Mouse (Mus musculus) liver, embryonic 14.5 days (tissue): Measurements from ENCODE around the gene Pip4k2c. TPM values are rescaled to one million over a fixed set of nuclear protein-coding genes. Genes with fewer than 3 reads are reported as not detected.

Source experiments
- ATAC-seq: fragments of 200-750 bp; cut with Nextera tagmentation; 2 replicates; pipeline ENCODE4 v1.8.0; 2017; ENCODE audit warnings: moderate number of reproducible peaks, mild to moderate bottlenecking, moderate library complexity; ENCODE audit not compliant: insufficient read depth
- DNase-seq, 3 experiments: peaks; one replicate each; pipeline ENCODE4 v3.0.0-alpha.2; 2012 to 2013; ENCODE audit warnings: low read depth in 3 of 3, low spot score in 3 of 3
- H3K27ac ChIP-seq: fragments of 300-500 bp; sonication (generic); 2 replicates; pipeline ENCODE4 v1.5.1; 2014; ENCODE audit warnings: moderate library complexity, mild to moderate bottlenecking, control low read depth, inconsistent platforms
- H3K27me3 ChIP-seq: fragments of 300-500 bp; sonication (generic); 2 replicates; pipeline ENCODE4 v1.6.1; 2014; ENCODE audit warnings: mild to moderate bottlenecking, low read length, moderate library complexity; ENCODE audit not compliant: control insufficient read depth, insufficient read depth
- H3K36me3 ChIP-seq: fragments of 300-500 bp; sonication (generic); replicated peaks from 2 replicates; pipeline ENCODE4 v1.6.1; 2014; ENCODE audit warnings: low read depth; ENCODE audit not compliant: control insufficient read depth, insufficient read depth
- H3K4me1 ChIP-seq, 2 experiments: fragments of 200-500 bp in 1 of 2; fragments of 300-500 bp in 1 of 2; sonication (generic) in 1 of 2; replicated peaks; 2 replicates each; pipeline ENCODE4 v1.6.1; 2012 to 2014; ENCODE audit warnings: antibody characterized with exemption in 1 of 2, inconsistent platforms in 1 of 2, low read length in 1 of 2; ENCODE audit not compliant: control insufficient read depth in 2 of 2, insufficient read depth in 2 of 2
- H3K4me2 ChIP-seq: fragments of 300-500 bp; sonication (generic); 2 replicates; pipeline ENCODE4 v1.6.1; 2014; ENCODE audit warnings: low read depth, mild to moderate bottlenecking, control low read depth, moderate library complexity
- H3K4me3 ChIP-seq, 2 experiments: fragments of 200-500 bp in 1 of 2; fragments of 300-500 bp in 1 of 2; sonication (generic) in 1 of 2; 2 replicates each; pipeline ENCODE4 v1.5.1; 2012 to 2014; ENCODE audit warnings: low read depth in 2 of 2, low read length in 2 of 2, mild to moderate bottlenecking in 2 of 2, control low read depth in 1 of 2, inconsistent platforms in 1 of 2, moderate library complexity in 1 of 2; ENCODE audit not compliant: insufficient read depth in 1 of 2
- H3K9ac ChIP-seq: fragments of 300-500 bp; sonication (generic); replicated peaks from 2 replicates; pipeline ENCODE4 v1.6.1; 2014; ENCODE audit warnings: mild to moderate bottlenecking, control low read depth, moderate library complexity
- H3K9me3 ChIP-seq: fragments of 300-500 bp; sonication (generic); 2 replicates; pipeline ENCODE4 v1.6.1; 2016; ENCODE audit warnings: low read length, mixed read lengths; ENCODE audit not compliant: control insufficient read depth
- CTCF ChIP-seq: IDR thresholded peaks from 2 replicates; pipeline ENCODE4 v1.5.1; 2016; ENCODE audit warnings: antibody characterized with exemption, low read depth, control low read depth
- EP300 ChIP-seq: IDR thresholded peaks from 2 replicates; pipeline ENCODE4 v1.6.1; 2016; ENCODE audit warnings: antibody characterized with exemption, low read depth
- WGBS: fragments of 180-500 bp; shearing (Covaris S2); extraction: QIAGEN DNeasy Blood & Tissue Kit; methylation state at CpG from one replicate; pipeline ENCODE4 v1.1.7; 2014; ENCODE audit not compliant: insufficient replicate concordance; 5-methylcytosine and 5-hydroxymethylcytosine counted together
- polyA plus RNA-seq, 2 experiments: library from polyadenylated mRNA; depleted of rRNA in 1 of 2; stranded (reverse) in 1 of 2; unstranded in 1 of 2; fragments of >200 nt; fragmentation: Nextera tagmentation in 1 of 2; extraction: Ambion mirVana in 1 of 2; gene quantifications; 2 replicates each; pipeline versions ENCODE4 v1.2.1 to v1.2.3; 2012 to 2014

Pip4k2c gene
- polyA plus RNA-seq, 2 experiments = 25.7 to 31.2 TPM

- TF ChIP-seq EP300 = no peak
- no peak for TF ChIP-seq CTCF
- WGBS = 40% methylated on average over 3 of the region's 3 CpGs
- H3K4me3 ChIP-seq = no peak overlapping the region
- H3K36me3 ChIP-seq = no peaks in the 10 kb centered on the region
- peaks cover 3 to 6% of the 10 kb centered on the region in 2 experiments; a peak in 3 of 4 replicates for H3K4me1 ChIP-seq
- H3K27ac ChIP-seq = no peak overlapping the region
- no peaks in the 10 kb centered on the region for H3K27me3 ChIP-seq
- ATAC-seq (no peak), DNase-seq (no peak)
- H3K4me2 ChIP-seq = no peak overlapping the region
- no peak overlapping the region for H3K9ac ChIP-seq
- no peaks in the 10 kb centered on the region for H3K9me3 ChIP-seq
Observed at GRCm38 (mm10) chr10:127158471-127158870, 52.9 kb downstream of the Pip4k2c start.

GRCm38 (mm10) chr10:127156511-127156910 is 54.9 kb downstream of the Pip4k2c start:
- no peak overlapping the region for H3K4me2 ChIP-seq
- H3K9ac ChIP-seq = no peak overlapping the region
- no peak for TF ChIP-seq CTCF
- TF ChIP-seq EP300 = no peak
- H3K27me3 ChIP-seq = no peaks in the 10 kb centered on the region
- no peaks in the 10 kb centered on the region for H3K36me3 ChIP-seq
- DNase-seq = no peak
- H3K9me3 ChIP-seq = no peaks in the 10 kb centered on the region
- ATAC-seq = no peak
- no peak overlapping the region for H3K4me3 ChIP-seq
- 44% methylated on average over 1 of the region's 1 CpGs for WGBS
- peaks cover 3 to 6% of the 10 kb centered on the region in 2 experiments; a peak in 3 of 4 replicates for H3K4me1 ChIP-seq
- H3K27ac ChIP-seq = no peak overlapping the region

- Histone ChIP-seq H3K9ac (no peak overlapping the region), H3K9me3 (no peaks in the 10 kb centered on the region), H3K27ac (no peak overlapping the region), H3K36me3 (no peaks in the 10 kb centered on the region), H3K4me3 (no peak overlapping the region), H3K27me3 (no peaks in the 10 kb centered on the region), H3K4me2 (no peak overlapping the region), H3K4me1 (peaks cover 3 to 8% of the 10 kb centered on the region in 2 experiments; a peak in 3 of 4 replicates)
- DNase-seq (no peak), ATAC-seq (no peak)
- TF ChIP-seq CTCF = no peak
- TF ChIP-seq EP300 = no peak
- 69% methylated on average over 1 of the region's 1 CpGs for WGBS
Observed at GRCm38 (mm10) chr10:127156089-127156488, 55.3 kb downstream of the Pip4k2c start.

- Histone ChIP-seq H3K4me3 (no peak overlapping the region), H3K27me3 (no peaks in the 10 kb centered on the region), H3K27ac (no peak overlapping the region), H3K4me1 (peaks cover 3 to 12% of the 10 kb centered on the region in 2 experiments; a peak in 3 of 4 replicates), H3K9me3 (no peaks in the 10 kb centered on the region), H3K36me3 (no peaks in the 10 kb centered on the region), H3K9ac (no peak overlapping the region), H3K4me2 (no peak overlapping the region)
- no peak for DNase-seq
- WGBS = 66% methylated on average over 5 of the region's 5 CpGs
- no peak for ATAC-seq
- TF ChIP-seq CTCF (no peak), EP300 (no peak)
Observed at GRCm38 (mm10) chr10:127154652-127155051, 56.7 kb downstream of the Pip4k2c start.

GRCm38 (mm10) chr10:127154241-127154640 is 57.1 kb downstream of the Pip4k2c start:
- no peaks in the 10 kb centered on the region for H3K27me3 ChIP-seq
- no peak for DNase-seq
- no peak for ATAC-seq
- no peak for TF ChIP-seq EP300
- TF ChIP-seq CTCF = no peak
- H3K4me3 ChIP-seq = no peak overlapping the region
- H3K9ac ChIP-seq = no peak overlapping the region
- no peak overlapping the region for H3K27ac ChIP-seq
- WGBS = 78% methylated on average over 2 of the region's 2 CpGs
- no peaks in the 10 kb centered on the region for H3K36me3 ChIP-seq
- no peaks in the 10 kb centered on the region for H3K9me3 ChIP-seq
- H3K4me2 ChIP-seq = no peak overlapping the region
- H3K4me1 ChIP-seq = peaks cover 3 to 12% of the 10 kb centered on the region in 2 experiments; a peak in 3 of 4 replicates
